Mouse (Mus musculus) midbrain, embryonic 14.5 days (tissue): ENCODE results near the gene Mis12. TPM values are rescaled to one million over a fixed set of nuclear protein-coding genes. Genes with fewer than 3 reads are reported as not detected.

Experiments
- ATAC-seq: fragments of 200-750 bp; cut with Nextera tagmentation; 2 replicates; pipeline ENCODE4 v1.8.0; 2017; ENCODE audit warnings: moderate number of reproducible peaks, moderate library complexity; ENCODE audit not compliant: low FRiP score, low TSS enrichment
- DNase-seq: peaks from one replicate; pipeline ENCODE4 v3.0.0-alpha.2; 2015
- H3K27ac ChIP-seq: fragments of 300-500 bp; sonication (generic); replicated peaks from 2 replicates; pipeline ENCODE4 v1.5.1; 2014; ENCODE audit warnings: mild to moderate bottlenecking, low read depth, low read length, moderate library complexity
- H3K27me3 ChIP-seq: fragments of 300-500 bp; sonication (generic); 2 replicates; pipeline ENCODE4 v1.6.1; 2014; ENCODE audit warnings: low read length, control low read depth, mixed read lengths; ENCODE audit not compliant: control insufficient read depth, insufficient read depth
- H3K36me3 ChIP-seq: fragments of 300-500 bp; sonication (generic); 2 replicates; pipeline ENCODE4 v1.6.1; 2014; ENCODE audit warnings: low read length, control low read depth; ENCODE audit not compliant: control insufficient read depth, insufficient read depth
- H3K4me1 ChIP-seq: fragments of 300-500 bp; sonication (generic); 2 replicates; pipeline ENCODE4 v1.6.1; 2014; ENCODE audit warnings: mild to moderate bottlenecking, antibody characterized with exemption, low read length, control low read depth; ENCODE audit not compliant: control insufficient read depth, insufficient read depth
- H3K4me2 ChIP-seq: fragments of 300-500 bp; sonication (generic); 2 replicates; pipeline ENCODE4 v1.6.1; 2014; ENCODE audit warnings: mild to moderate bottlenecking, low read length, moderate library complexity
- H3K4me3 ChIP-seq: fragments of 300-500 bp; sonication (generic); replicated peaks from 2 replicates; pipeline ENCODE4 v1.5.1; 2014; ENCODE audit warnings: low read depth, low read length
- H3K9ac ChIP-seq: fragments of 300-500 bp; sonication (generic); replicated peaks from 2 replicates; pipeline ENCODE4 v1.6.1; 2014; ENCODE audit warnings: mild to moderate bottlenecking, low read length, moderate library complexity
- H3K9me3 ChIP-seq: fragments of 300-500 bp; sonication (generic); 2 replicates; pipeline ENCODE4 v1.6.1; 2016; ENCODE audit warnings: low read length, control low read depth, mixed read lengths; ENCODE audit not compliant: control insufficient read depth
- WGBS: fragments of 180-500 bp; shearing (Covaris S2); extraction: QIAGEN DNeasy Blood & Tissue Kit; methylation state at CpG from one replicate; pipeline ENCODE4 v1.1.7; 2014; 5-methylcytosine and 5-hydroxymethylcytosine counted together
- polyA plus RNA-seq: library from polyadenylated mRNA; unstranded; fragments of >200 nt; fragmentation: Nextera tagmentation; extraction: Ambion mirVana; gene quantifications from 2 replicates; pipeline ENCODE4 v1.2.1, GENCODE M21; 2014

Mis12 gene
- polyA plus RNA-seq, 1 experiment from 2014 or later, result 29.7 TPM

GRCm38 (mm10) chr11:70980751-70981510 lies 38.5 kb upstream of the Mis12 start:
- WGBS, result 94% methylated on average over 14 of the region's 14 CpGs
- no peak overlapping the region for H3K27ac ChIP-seq
- no peaks in the 10 kb centered on the region for H3K27me3 ChIP-seq
- DNase-seq, result no peak
- no peak overlapping the region for H3K9ac ChIP-seq
- peaks cover 9% of the 10 kb centered on the region for H3K4me1 ChIP-seq
- no peak overlapping the region for H3K4me2 ChIP-seq
- H3K36me3 ChIP-seq, result peaks cover 68% of the 10 kb centered on the region
- H3K4me3 ChIP-seq, result no peak overlapping the region
- ATAC-seq, result no peak
- H3K9me3 ChIP-seq, result no peaks in the 10 kb centered on the region

DNA sequence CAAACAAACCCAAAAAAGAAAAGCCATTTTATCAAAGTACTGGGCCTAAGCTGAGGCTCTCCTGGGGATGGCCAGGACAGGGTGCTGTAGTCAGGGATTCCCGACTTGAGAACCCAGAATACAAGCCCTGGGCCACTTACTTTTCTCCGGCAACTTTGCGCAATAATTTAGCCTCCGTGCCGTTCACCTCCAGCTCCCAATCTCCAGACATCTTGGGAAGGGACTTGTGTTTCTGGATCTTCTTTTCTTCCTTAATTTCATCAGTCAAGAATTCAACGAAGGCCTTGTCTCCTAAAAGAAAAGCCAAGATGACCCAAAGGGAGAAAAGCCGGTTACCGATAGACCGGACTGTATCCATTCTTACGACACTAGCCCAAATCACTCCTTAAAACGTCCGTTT lies 37.4 kb upstream of the Mis12 start:
- Histone ChIP-seq H3K9ac (peak overlapping the region; percentile 81), H3K27ac (no peak overlapping the region), H3K36me3 (peaks cover 68% of the 10 kb centered on the region), H3K27me3 (no peaks in the 10 kb centered on the region), H3K4me1 (peaks cover 9% of the 10 kb centered on the region), H3K4me2 (peak overlapping the region; percentile 60), H3K4me3 (peak overlapping the region; percentile 96), H3K9me3 (no peaks in the 10 kb centered on the region)
- DNase-seq, result no peak
- WGBS, result 13% methylated on average over 12 of the region's 12 CpGs
- no peak for ATAC-seq

DNA sequence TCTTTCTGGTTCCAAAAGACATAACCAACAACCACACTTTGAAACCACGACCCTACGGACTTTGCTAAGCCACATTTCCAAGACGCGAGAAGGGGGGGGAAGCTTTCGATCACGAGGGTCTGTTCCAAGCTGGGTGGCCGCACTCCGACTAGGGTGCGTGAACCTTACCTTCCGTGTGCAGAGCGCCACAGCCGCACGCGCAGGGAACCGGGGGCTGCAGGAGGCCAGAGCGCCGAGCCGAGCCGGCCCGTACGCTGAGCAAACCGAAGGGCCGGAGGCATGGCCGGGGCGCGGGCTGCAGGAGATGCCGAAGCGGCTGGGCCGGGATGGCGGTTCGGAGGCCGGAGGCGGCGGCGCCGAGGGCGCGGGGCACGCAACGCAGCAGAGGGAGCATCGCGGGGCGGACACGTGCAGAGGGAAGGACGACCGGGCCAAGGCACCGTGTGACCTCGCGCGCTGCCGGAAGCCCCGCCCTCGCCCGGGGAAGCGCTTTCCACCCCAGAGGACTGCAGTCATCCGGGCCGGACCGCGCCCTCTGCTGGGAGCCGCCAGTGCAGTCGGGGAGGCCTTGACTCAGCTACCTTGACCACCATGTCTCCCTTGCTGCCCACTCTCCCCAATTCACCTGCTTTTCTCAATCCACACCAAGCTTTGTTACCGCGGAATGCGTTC lies 36.7 kb upstream of the Mis12 start, which contains the start of gene C1qbp:
TSS of gene C1qbp (minus strand) at position 470 of the 672 bp plus-strand sequence.
- peak; percentile 94 for ATAC-seq
- DNase-seq, result peak; percentile 95
- Histone ChIP-seq H3K9me3 (no peaks in the 10 kb centered on the region), H3K4me3 (peak within 1 kb of the TSS; percentile 96), H3K9ac (peak within 1 kb of the TSS; percentile 81), H3K36me3 (peaks cover 68% of the 10 kb centered on the region), H3K4me1 (peaks cover 9% of the 10 kb centered on the region), H3K27me3 (no peaks in the 10 kb centered on the region), H3K27ac (0 out of 2 replicates have a peak within 1 kb of the TSS, but pooled peaks have one; percentile 10), H3K4me2 (peak within 1 kb of the TSS; percentile 60)
- WGBS, result under 1% methylated on average over 60 of the region's 64 CpGs

- Histone ChIP-seq H3K27me3 (no peaks in the 10 kb centered on the region), H3K9ac (no peak overlapping the region), H3K4me3 (no peak overlapping the region), H3K4me1 (peaks cover 15% of the 10 kb centered on the region), H3K9me3 (no peaks in the 10 kb centered on the region), H3K36me3 (peaks cover 40% of the 10 kb centered on the region), H3K4me2 (no peak overlapping the region), H3K27ac (no peak overlapping the region)
- 88% methylated on average over 4 of the region's 4 CpGs for WGBS
- ATAC-seq (no peak), DNase-seq (no peak)
Observed at GRCm38 (mm10) chr11:71001167-71001566, 18.2 kb upstream of the Mis12 start.

GRCm38 (mm10) chr11:71003611-71004315 lies 15.6 kb upstream of the Mis12 start:
- H3K27ac ChIP-seq, result peak overlapping the region; percentile 75
- H3K27me3 ChIP-seq, result no peaks in the 10 kb centered on the region
- WGBS, result under 1% methylated on average over 49 of the region's 49 CpGs
- ATAC-seq (peak; percentile 79; the same call in 1 of the 2 replicates), DNase-seq (peak; percentile 65)
- H3K36me3 ChIP-seq, result peaks cover 21% of the 10 kb centered on the region
- H3K4me2 ChIP-seq, result peak overlapping the region; percentile 91
- H3K4me3 ChIP-seq, result peak overlapping the region; percentile 82
- peaks cover 15% of the 10 kb centered on the region for H3K4me1 ChIP-seq
- H3K9ac ChIP-seq, result peak overlapping the region; percentile 70
- H3K9me3 ChIP-seq, result no peaks in the 10 kb centered on the region

GRCm38 (mm10) chr11:71004316-71004773 lies 15.1 kb upstream of the Mis12 start, which contains the start of gene Dhx33:
TSS of gene Dhx33 (minus strand) at chr11:71004437.
- H3K4me2 ChIP-seq, result peak within 1 kb of the TSS; percentile 91
- H3K27me3 ChIP-seq, result no peaks in the 10 kb centered on the region
- peaks cover 21% of the 10 kb centered on the region for H3K36me3 ChIP-seq
- ATAC-seq, result peak; percentile 98
- peak within 1 kb of the TSS; percentile 70 for H3K9ac ChIP-seq
- H3K9me3 ChIP-seq, result no peaks in the 10 kb centered on the region
- peak; percentile 98 for DNase-seq
- H3K4me1 ChIP-seq, result peaks cover 15% of the 10 kb centered on the region
- peak within 1 kb of the TSS; percentile 82 for H3K4me3 ChIP-seq
- 0% methylated on average over 35 of the region's 35 CpGs for WGBS
- H3K27ac ChIP-seq, result peak within 1 kb of the TSS; percentile 75

DNA sequence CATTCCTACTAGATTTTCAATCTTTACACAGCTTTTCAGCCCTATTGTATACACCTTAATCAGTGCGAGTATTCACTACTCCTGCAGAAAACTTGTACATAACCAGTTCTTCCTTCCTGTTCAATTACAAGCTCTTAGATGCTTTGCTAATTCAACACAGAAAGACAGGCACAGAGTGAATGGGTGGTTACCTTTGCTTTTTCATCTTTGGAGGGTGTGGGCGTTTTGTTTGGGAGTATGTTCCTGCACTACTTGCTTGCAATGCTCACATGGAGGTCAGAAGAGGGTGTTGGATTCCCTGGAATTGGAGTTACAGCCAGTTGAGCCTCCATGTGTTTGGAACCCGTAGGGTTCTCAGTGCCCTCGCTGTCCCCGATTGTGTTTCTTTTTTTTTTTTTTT lies 14.4 kb upstream of the Mis12 start:
- peak overlapping the region; percentile 61 for H3K27ac ChIP-seq
- DNase-seq, result no peak
- H3K9me3 ChIP-seq, result no peaks in the 10 kb centered on the region
- peaks cover 15% of the 10 kb centered on the region for H3K4me1 ChIP-seq
- H3K27me3 ChIP-seq, result no peaks in the 10 kb centered on the region
- H3K4me2 ChIP-seq, result peak overlapping the region; percentile 60
- H3K36me3 ChIP-seq, result peaks cover 22% of the 10 kb centered on the region
- WGBS, result 66% methylated on average over 5 of the region's 5 CpGs
- no peak for ATAC-seq
- peak overlapping the region; percentile 82 for H3K4me3 ChIP-seq
- peak overlapping the region; percentile 44; the same call in 1 of the 2 replicates for H3K9ac ChIP-seq

DNA sequence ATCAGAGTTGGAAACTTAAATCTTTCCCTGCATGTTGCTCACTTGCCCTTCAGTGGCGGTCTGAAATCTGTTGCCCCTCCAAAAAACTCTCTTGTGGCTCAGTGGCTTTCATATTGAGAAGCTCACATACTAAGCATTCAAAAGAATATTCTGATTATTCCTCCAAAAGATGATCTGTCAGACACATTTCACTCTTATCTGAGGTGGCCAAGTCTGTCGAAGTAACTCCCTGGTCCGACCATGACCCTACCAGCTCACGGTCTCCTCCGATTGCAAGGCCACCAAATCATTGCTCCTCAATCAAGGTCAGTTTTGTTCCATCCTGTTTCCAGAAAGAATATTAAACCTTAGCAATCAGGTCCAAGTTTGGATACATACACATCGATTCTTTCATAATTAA lies 12.4 kb upstream of the Mis12 start:
- Histone ChIP-seq H3K9me3 (no peaks in the 10 kb centered on the region), H3K4me2 (no peak overlapping the region), H3K27ac (no peak overlapping the region), H3K4me3 (no peak overlapping the region), H3K4me1 (peaks cover 15% of the 10 kb centered on the region), H3K9ac (no peak overlapping the region), H3K36me3 (peaks cover 38% of the 10 kb centered on the region), H3K27me3 (no peaks in the 10 kb centered on the region)
- ATAC-seq, result no peak
- DNase-seq, result no peak
- 96% methylated on average over 6 of the region's 6 CpGs for WGBS
